Mouse (Mus musculus) lung, postnatal 36 days (tissue): ENCODE measurements at regions not wholly inside any gene's neighbourhood (a gene's known extent, or its start where the extent isn't known, plus 50 kb on each side); places are given as distances from the start of the nearest gene placed in this dataset.

Experiments used
- DNase-seq: peaks from one replicate; pipeline ENCODE4 v3.0.0; 2022; ENCODE audit warnings: mixed read lengths

- no peak for DNase-seq
These were observed 87.6 kb upstream of the Atp1a1 start for GRCm38 (mm10) chr3:101691937-101692604.

GRCm38 (mm10) chr3:101690779-101691178 lies 86.3 kb upstream of the Atp1a1 start:
- no peak for DNase-seq

DNA sequence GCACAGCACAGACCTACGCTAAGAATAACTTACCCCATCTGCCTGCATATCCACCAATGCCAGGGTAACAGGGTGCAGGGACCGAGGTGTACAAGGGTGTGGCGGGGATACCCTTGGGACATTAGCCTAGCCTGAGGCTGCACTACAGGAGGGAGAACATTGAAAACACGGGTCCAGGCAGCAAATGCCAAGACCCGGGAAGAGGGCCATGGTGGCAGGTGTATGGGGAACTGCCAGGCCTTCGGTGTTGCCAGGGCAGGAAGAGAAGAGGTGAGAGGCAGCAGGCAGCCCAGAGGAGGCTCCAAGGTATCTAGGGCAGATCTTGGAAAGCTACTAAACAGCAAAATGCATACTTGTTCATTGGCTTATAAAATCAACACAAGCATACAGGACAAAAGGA lies 85.7 kb upstream of the Atp1a1 start:
- DNase-seq: no peak

GRCm38 (mm10) chr3:101685203-101685602 lies 80.7 kb upstream of the Atp1a1 start:
- peak; percentile 68 for DNase-seq

DNA sequence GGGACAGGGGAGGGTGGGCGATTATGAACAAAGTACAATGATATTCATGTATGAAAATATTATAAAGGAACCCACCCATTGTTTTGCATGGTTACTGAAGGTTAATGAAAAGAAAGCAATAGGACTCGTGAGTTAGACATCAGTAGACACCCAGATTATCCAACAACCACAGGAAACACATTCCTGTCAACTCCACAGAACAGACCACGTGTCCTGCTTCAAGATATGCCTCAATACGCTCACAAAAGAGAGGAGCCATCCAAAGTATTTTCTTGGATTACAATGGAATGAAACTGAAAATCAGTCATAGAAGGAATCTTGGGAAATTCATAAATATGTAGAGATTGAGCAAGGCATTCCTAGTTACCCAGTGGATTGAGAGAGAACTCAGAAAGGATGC lies 68.5 kb upstream of the Atp1a1 start:
- DNase-seq: no peak

- peak; percentile 81 for DNase-seq
These were observed 66.1 kb upstream of the Atp1a1 start for GRCm38 (mm10) chr3:101670561-101671001.

GRCm38 (mm10) chr3:101669743-101670142 lies 65.3 kb upstream of the Atp1a1 start:
- DNase-seq: no peak

DNA sequence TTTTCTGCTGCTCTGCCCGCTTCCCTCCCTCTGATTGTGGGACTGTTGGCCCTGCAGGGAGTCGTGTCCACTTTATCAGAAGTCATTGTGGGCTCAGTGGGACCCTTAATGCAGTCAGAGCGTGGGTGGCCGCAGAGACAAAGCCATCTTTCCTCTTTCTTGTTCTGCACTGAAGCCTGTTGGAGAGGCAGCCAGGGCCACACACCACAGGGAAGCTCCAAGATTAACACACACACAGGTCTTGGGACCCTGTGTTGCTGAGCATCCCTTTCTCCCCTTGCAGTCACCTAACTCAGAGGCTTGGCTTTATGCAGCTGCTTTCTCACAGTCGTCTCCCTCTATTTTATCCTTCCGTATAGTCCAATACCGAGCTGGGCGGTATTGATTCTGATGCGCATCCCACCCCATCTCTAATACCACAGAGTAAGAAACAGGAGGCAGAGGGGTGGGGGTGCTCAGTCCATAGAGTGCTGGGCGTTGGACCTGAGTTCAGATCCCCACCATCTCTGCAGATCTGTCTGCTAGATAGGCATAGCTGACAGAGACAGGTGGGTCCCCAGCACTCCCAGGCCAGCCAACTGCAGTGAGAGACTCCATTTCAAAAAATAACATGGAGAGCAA lies 63.4 kb upstream of the Atp1a1 start:
- DNase-seq: no peak

DNA sequence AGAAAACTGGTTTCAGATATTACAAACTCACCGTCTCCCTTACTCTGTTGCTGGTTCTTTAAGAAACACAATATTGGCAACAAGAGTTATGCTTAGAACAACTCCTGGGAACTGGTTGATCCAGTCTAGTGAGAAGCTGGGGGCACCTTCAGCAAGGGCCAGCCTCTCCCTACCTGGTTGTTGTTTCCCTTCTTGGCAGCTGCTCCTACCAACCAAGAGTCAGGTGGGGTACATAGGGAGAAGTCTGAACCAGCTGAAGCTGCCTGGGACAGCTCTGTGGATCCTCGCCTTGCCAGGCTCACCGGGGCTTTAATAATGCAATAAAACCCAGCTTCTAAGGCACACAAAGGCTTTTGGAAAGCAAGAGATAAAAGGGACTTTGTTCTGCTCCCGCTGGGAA lies 62.7 kb upstream of the Atp1a1 start:
- DNase-seq: peak; percentile 80

DNA sequence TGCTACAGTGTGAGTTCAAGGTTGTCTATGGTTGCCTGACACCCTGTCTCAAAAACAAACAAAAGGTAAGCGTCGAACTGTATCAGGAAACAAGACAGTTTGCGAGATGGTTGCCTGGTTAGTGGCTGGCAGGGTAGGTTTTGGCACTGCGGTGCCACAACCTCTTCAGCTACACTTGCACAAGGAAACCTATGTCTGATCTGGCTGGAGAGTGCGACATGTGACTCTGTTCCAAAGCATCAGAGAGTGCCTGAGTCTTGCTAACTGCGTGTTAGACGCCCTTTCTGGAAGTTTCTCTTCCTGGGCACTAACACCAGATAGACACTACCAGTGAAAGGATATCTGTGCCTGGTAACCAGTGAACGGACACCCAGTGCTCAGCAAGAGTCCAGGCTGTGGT lies 62.1 kb upstream of the Atp1a1 start:
- DNase-seq: peak; percentile 58

- DNase-seq: peak; percentile 8
These were observed 56.9 kb upstream of the Atp1a1 start for GRCm38 (mm10) chr3:101661184-101661992.

DNA sequence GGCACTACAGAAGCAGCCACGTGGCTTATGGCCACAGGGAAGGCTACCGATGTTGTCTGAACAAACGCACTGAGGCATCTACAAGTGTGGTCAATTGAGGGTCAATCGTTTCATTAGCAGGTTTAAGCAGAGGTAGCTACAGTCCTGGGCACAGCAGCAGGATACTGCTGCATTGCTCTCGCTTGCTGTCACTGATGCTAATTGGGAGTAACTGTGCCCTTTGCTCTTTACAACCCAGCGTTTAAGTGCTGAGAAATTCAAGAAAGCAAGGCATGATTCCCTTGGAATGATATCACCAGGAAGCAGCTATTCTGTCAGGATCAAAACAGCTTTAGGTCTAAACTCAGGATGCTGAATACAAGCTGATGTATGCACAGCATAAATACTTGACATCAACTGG lies 56.2 kb upstream of the Atp1a1 start:
- no peak for DNase-seq

GRCm38 (mm10) chr3:101660176-101660575 lies 55.7 kb upstream of the Atp1a1 start:
- DNase-seq: no peak

DNA sequence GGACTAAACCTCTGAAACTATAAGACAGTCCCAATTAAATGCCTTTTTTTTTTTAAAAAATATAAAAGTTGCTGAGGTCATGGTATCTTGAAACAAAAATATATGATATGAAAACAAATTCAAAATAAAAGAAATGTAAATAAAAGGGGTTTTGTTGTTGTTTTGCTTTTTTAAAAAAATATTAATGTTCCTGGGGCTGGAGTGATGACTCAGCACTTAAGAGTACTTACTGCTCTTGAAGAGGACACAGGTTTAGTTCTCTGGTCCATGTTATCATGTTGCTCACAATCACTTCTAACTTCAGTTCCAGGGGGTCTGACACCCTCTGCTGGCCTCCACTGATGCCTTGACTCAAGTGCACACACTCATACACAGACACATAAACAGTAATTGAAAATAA lies 53.5 kb upstream of the Atp1a1 start:
- no peak for DNase-seq

DNA sequence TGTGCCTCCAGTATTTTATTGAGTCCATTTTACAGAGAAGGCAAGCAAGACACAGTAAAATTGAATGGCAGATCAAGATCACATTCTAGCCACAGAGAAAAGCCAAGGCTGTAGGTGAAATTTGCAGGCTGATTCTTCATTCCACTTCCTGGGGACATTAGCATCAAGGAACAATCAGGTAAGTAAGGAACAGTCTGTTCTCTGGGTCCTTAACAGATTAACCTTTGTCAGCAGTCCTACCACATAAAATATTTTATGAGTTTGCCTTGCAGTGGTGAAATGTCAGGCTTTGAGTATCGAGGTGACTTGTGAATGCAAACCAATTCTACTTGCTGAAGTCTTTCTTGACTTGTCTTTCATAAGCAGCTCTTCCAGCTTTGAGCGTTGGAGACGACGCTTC lies 50.2 kb upstream of the Atp1a1 start:
- no peak for DNase-seq
